Mouse (Mus musculus) bone marrow macrophage, adult 2 months (primary cell): ENCODE measurements around the gene Wrap73.

Source experiments
- CTCF ChIP-seq: IDR thresholded peaks from 2 replicates; pipeline ENCODE4 v1.5.1; 2012; ENCODE audit warnings: low read depth, mild to moderate bottlenecking, low read length, moderate library complexity
- POLR2A ChIP-seq: IDR thresholded peaks from 2 replicates; pipeline ENCODE4 v1.6.1; 2012; ENCODE audit warnings: mild to moderate bottlenecking, low read depth, low read length, borderline replicate concordance

DNA sequence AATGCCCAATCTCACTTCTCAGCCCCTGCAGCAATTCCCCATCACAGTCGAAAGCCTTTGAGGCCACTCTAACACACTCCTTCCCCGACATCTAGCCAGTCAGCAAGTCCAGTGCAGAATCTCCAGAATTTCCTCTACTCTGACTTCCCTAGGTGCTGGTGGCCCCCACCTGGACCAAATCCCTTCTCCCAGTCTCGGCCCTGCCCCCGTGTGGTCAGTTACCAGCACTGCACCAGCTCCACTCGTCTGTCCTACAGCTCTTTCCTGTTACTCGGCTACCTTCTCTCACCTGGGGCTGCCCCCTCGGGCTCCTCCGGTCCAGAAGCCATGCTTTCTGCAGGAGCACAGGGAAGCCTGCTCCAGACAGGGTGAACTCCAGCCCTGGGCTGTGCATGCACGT is 49.0 kb upstream of the Wrap73 start:
- TF ChIP-seq CTCF (peak; percentile 53; the same call in 1 of the 2 replicates), POLR2A (no peak)
